Mouse (Mus musculus) bone marrow, adult 2 months (tissue): Measurements from ENCODE around the gene Khdc1c. TPM values are rescaled to one million over a fixed set of nuclear protein-coding genes. Genes with fewer than 3 reads are reported as not detected.
"Not testable (repeated sequence)": the region's sequence is repeated elsewhere in the genome, so short reads cannot be mapped to it uniquely, and the experiment has no call there.

Experiments used
- H3K27ac ChIP-seq: fragments of 200-500 bp; 2 replicates; pipeline ENCODE4 v1.5.1; 2012; ENCODE audit warnings: low read depth, mild to moderate bottlenecking, control low read depth, inconsistent platforms, low read length; ENCODE audit not compliant: control insufficient read depth, poor library complexity, insufficient read depth
- H3K4me1 ChIP-seq: fragments of 200-500 bp; 2 replicates; pipeline ENCODE4 v1.6.1; 2011; ENCODE audit warnings: low read length; ENCODE audit not compliant: control insufficient read depth, insufficient read depth
- H3K4me3 ChIP-seq: fragments of 200-500 bp; replicated peaks from 2 replicates; pipeline ENCODE3; 2011; ENCODE audit warnings: mild to moderate bottlenecking, low read depth, low read length, control low read depth; ENCODE audit not compliant: control insufficient read depth
- CTCF ChIP-seq: fragments of 200-500 bp; IDR thresholded peaks from 2 replicates; pipeline ENCODE4 v1.5.1; 2011; ENCODE audit warnings: low read length, control low read depth; ENCODE audit not compliant: control insufficient read depth, insufficient read depth
- POLR2A ChIP-seq: fragments of 200-500 bp; IDR thresholded peaks from 2 replicates; pipeline ENCODE4 v1.6.1; 2011; ENCODE audit warnings: low read depth, mild to moderate bottlenecking, control low read depth, low read length, borderline replicate concordance; ENCODE audit not compliant: control insufficient read depth
- WGBS: fragments of 180-500 bp; shearing (Covaris S2); methylation state at CpG from one replicate; pipeline ENCODE4 v1.1.7; 2018; 5-methylcytosine and 5-hydroxymethylcytosine counted together
- polyA plus RNA-seq: library from polyadenylated mRNA; stranded (reverse); fragments of >200 nt; gene quantifications from 2 replicates; pipeline ENCODE4 v1.2.4, GENCODE M21; 2011; ENCODE audit warnings: low replicate concordance; ENCODE audit not compliant: missing spikeins, insufficient read depth, insufficient read length

Khdc1c gene
- polyA plus RNA-seq, 1 experiment = not detected

GRCm38 (mm10) chr1:21340745-21341144 lies 27.4 kb upstream of the Khdc1c start:
- no peak for TF ChIP-seq POLR2A
- no peak for TF ChIP-seq CTCF
- 90% methylated on average over 1 of the region's 1 CpGs for WGBS
- no peak overlapping the region for H3K4me3 ChIP-seq
- no peak overlapping the region for H3K27ac ChIP-seq
- H3K4me1 ChIP-seq = no peaks in the 10 kb centered on the region

DNA sequence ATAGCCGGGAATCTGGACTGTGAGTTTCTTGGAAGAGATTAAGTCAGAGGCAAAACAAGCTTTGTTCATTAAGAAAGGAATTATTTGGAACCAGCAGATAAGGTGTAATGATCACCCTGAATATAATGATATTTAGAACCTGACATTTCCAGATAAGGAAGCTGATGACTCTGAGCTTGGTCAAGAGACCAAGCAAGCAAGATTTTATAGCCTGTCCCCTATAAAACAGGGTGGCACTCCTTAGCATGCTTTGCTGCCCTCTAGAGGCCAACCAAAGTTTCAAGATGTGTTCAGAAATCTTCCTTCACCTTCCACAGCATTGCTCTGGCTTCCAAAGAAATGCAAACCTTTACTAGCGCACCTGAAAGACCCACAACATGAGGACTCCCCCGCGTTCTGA lies 23.9 kb upstream of the Khdc1c start:
- H3K4me1 ChIP-seq = no peaks in the 10 kb centered on the region
- no peak overlapping the region for H3K27ac ChIP-seq
- 48% methylated on average over 4 of the region's 4 CpGs for WGBS
- peak; percentile 17; the same call in 1 of the 2 replicates for TF ChIP-seq CTCF
- no peak for TF ChIP-seq POLR2A
- no peak overlapping the region for H3K4me3 ChIP-seq

GRCm38 (mm10) chr1:21344752-21345151 lies 23.4 kb upstream of the Khdc1c start:
- H3K4me3 ChIP-seq, H3K27ac ChIP-seq, H3K4me1 ChIP-seq: not testable (repeated sequence)
- 75% methylated on average over 7 of the region's 7 CpGs for WGBS

GRCm38 (mm10) chr1:21349341-21349740 lies 18.8 kb upstream of the Khdc1c start, which contains the start of gene Khdc1a:
Khdc1a (plus strand) TSS chr1:21349641.
- no peak for TF ChIP-seq POLR2A
- no peak for TF ChIP-seq CTCF
- WGBS = 71% methylated on average over 2 of the region's 2 CpGs
- Histone ChIP-seq H3K27ac (no peak within 1 kb of the TSS), H3K4me1 (no peaks in the 10 kb centered on the region), H3K4me3 (no peak within 1 kb of the TSS)

DNA sequence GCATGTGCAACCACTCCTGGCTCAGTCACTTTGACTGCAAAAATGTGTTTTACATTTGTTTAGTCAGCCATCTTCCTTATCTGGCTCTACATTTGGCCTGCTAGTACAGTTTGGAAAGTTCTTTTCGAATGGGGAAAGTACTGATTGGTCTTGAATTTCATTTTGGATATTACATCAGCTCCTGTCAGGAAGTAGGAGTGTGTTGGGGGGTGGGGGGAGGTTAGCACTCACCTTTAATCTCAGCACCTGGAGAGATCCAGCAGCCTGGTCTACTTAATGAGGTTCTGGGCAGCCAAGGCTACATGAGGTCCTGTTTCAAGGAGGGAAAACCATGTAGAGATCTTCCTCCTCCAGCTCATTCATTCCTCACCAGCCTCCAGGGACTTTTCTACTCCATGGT lies 15.1 kb downstream of the Khdc1c start, which contains the start of gene Khdc1b:
Gene Khdc1b, plus strand, starts transcription at position 301 of the 400 bp plus-strand sequence.
- H3K4me3 ChIP-seq = no peak within 1 kb of the TSS
- no peak for TF ChIP-seq CTCF
- no peak within 1 kb of the TSS for H3K27ac ChIP-seq
- 72% methylated on average over 1 of the region's 1 CpGs for WGBS
- no peaks in the 10 kb centered on the region for H3K4me1 ChIP-seq

DNA sequence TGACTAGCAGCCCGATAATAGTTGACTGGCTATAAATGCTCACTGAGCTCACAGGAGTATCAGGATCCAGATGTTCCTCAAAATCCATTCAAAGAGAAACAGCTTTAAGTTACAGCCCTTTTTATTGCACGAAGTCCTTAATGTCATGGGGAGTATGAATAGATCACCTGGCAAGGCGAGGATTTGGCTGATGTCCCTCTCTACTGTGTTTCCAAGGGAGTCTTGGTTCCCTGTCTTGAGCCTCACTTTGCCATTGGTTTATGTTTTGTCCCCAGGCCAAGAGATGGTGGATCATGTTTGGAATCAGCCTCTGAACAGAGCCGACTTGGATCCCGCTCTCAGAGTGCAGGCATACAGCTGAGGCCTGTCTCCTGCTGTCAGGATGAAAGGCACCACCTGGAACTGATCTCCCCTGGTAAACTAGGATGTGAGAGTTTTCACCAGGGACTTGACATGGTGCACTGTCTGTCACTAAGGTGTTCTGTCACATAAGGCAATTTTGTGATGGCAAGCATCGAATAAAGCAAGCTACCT lies 23.1 kb downstream of the Khdc1c start:
- WGBS = 77% methylated on average over 6 of the region's 6 CpGs

DNA sequence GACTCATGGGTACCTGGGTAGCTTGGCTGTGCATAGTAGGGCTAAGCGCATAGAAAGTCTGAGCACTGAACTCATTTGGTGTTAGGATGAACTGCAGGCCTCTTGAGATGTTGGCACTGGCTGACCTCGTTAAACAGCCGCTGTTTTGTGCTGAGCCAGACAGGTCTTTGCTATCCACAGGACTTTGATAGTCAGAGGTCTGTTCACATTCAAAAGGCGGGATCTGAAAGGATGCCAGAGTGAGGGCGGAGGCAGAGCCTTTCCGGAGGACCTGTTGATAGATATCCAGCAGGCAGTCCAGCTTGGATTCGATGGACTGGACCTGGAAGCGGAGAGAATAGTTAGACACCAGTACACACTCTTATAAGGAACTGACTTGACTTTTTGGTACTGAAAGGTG lies 34.7 kb downstream of the Khdc1c start:
- TF ChIP-seq CTCF (no peak), POLR2A (no peak)

More for the DNA sequence above, 23.1 kb downstream of the Khdc1c start:
- no peak overlapping the region for H3K4me3 ChIP-seq
- TF ChIP-seq CTCF (no peak), POLR2A (no peak)
- no peak overlapping the region for H3K27ac ChIP-seq
- no peaks in the 10 kb centered on the region for H3K4me1 ChIP-seq

DNA sequence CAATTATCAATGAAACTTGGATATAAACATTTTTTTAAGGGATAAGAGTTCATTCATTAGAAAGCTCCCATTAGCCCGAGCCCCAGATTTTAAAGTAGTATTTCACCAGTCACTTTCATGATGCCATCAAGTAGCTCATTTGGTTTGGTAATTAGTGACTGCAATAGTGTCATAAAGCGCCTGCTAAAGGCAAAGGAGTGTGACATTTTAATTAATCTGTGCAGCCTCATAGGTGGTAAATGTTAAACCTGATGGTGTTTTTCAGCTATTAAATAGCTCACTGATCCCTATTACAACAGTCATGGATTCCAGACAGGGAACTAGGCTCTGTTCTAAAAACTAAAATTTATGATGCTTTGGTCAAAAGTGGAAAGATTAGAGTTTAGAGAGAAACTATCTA lies 39.1 kb downstream of the Khdc1c start:
- Histone ChIP-seq H3K4me1 (no peaks in the 10 kb centered on the region), H3K27ac (no peak overlapping the region), H3K4me3 (no peak overlapping the region)
- TF ChIP-seq POLR2A (no peak), CTCF (no peak)
- WGBS = 74% methylated on average over 2 of the region's 2 CpGs

More for the DNA sequence above, 34.7 kb downstream of the Khdc1c start:
- Histone ChIP-seq H3K4me1 (no peaks in the 10 kb centered on the region), H3K27ac (no peak overlapping the region), H3K4me3 (no peak overlapping the region)
- WGBS = 88% methylated on average over 8 of the region's 8 CpGs
